Mouse (Mus musculus): ENCODE results near the gene 1110032A03Rik.

DNA sequence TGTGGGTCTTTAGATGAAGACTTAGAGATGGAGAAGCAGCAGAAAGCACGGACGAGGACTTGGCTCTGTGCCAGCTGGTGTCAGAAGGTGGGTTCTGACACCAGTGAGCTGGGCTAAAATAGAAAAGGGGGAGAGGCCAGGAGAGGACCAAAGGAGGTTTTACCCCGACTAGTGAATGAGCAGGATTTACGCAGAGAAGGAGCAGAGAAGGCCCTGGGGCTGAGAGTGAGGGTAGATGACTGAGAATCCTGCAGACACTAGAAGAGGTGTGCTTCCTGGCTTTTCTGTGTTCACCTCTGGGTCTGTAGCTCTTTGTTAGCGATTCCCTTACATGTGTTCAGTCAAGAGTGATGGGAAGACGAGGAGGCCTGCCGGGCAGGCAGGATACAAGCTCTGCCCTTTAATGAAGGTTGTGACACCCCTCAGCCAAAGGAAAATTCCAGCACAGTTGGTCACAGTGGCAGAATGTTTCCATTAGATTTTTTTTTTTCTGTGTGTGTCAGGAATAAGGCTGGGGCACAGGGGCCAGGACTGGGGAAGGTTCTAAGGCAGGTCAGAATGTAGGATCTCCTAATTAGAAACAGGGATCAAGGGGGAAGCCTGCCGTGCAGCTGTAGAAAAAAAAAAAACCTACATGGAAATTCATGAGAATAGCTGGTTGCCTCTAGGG is 49.3 kb downstream of the 1110032A03Rik start:
- TF ChIP-seq CTCF (IDR thresholded peaks at IDR 0.05; ENCODE audit: insufficient read depth, low read depth, low read length) (no peak), POLR2A (IDR thresholded peaks at IDR 0.05; ENCODE audit: insufficient read depth, low read depth, low read length) (no peak)

Data from olfactory bulb, adult 2 months (tissue).